Mouse (Mus musculus) yolk sac, embryonic 10.5 days (tissue): ENCODE measurements around the gene Trappc11.
A peak's percentile ranks its signal among the peaks of the same experiment; 100 is the strongest.
"Not testable (repeated sequence)": the region's sequence is repeated elsewhere in the genome, so short reads cannot be mapped to it uniquely, and the experiment has no call there.

Source experiments
- DNase-seq: peaks from one replicate; pipeline ENCODE4 v3.0.0-alpha.2; 2017; ENCODE audit warnings: low spot score

The Trappc11 gene

DNA sequence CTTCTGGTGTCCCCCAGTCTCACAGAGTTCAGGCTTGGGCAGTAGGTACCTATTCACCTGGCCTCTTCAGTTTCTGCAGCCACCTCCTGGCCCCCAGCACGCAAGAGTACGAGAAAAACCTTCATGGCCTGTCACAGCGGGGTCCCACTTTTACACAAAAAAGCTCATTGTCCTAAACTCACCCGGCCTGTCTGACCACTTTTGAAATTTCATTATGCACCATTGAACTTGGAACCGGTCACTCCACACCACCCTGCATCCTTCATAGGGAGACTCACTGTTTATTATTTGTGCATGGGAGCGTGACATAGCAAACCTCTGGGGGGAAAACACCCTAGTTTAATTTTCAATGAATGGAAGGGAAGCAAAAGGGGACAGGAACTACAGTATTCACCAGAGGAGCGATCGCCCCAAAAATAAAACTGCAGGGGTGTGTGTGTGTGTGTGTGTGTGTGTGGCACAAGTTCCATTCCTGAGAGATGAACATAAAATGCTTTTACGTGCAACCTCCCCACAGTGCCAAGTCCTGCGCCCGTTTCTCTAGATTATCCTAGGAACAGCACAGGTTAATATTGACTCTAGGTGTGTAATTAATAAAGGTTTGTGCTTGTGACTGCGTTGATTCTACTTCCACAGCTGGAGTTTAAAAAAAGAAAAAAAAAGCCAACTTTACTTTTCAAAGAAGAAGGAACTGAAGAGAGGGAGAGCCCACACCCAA, 50.8 kb downstream of the Trappc11 start:
- DNase-seq = no peak

GRCm38 (mm10) chr8:47480039-47480438, 53.2 kb downstream of the Trappc11 start:
- no peak for DNase-seq

GRCm38 (mm10) chr8:47461650-47462049, 71.6 kb downstream of the Trappc11 start:
- DNase-seq = peak; percentile 7

DNA sequence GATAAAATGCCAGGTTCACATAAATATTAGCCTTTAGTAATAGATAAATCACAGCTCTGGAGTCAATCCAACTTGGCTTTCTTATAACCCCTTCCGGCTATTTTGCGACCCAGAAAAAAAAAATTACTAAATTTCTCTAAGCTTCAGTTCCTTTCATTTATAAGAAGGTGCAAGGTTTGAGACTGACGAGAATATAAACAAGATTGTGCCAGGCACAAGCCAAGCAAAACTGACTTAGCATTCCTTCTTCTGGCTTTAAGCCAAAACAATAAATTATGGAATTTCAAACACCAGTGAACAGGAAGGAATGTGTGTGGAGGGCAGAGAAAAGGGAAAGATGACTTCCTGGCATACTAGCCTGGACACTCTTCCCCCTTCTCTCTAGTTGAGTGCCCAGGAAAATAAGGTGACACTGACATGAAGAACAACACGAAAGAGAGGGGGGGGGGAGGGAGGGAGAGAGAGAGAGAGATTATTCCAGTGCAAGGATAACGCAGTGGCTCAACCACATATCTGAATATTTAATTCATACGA, 74.0 kb downstream of the Trappc11 start:
- DNase-seq = peak; percentile 7

- no peak for DNase-seq
Observed at GRCm38 (mm10) chr8:47458591-47458990, 74.7 kb downstream of the Trappc11 start.

DNA sequence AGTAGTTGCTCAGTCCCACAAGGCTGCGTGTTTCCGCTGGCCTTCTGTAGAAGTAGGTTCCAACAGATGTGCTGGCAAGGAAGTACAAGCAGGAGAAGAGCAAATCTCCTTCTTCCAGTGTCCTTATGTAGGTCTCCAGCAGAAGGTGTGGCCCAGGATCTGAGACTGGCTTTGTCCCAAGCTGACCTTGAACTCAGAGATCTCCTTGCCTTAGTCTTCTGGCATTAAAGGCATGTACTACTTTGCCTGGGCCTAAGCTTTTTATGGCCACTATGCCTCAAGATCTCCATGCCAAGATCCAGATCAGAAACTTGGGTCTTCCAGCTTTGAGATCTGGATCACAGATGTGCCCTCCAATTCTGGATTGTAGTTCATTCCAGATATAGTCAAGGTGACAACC, 84.1 kb downstream of the Trappc11 start:
- not testable (repeated sequence) for DNase-seq

GRCm38 (mm10) chr8:47446312-47447046, 86.8 kb downstream of the Trappc11 start, which contains the start of gene Stox2:
Gene Stox2 (minus strand): TSS chr8:47446362.
- DNase-seq = no peak
